Mouse (Mus musculus): Measurements from ENCODE around the gene Hist1h3g. TPM values are rescaled to one million over a fixed set of nuclear protein-coding genes. Genes with fewer than 3 reads are reported as not detected.
A peak's percentile ranks its signal among the peaks of the same experiment; 100 is the strongest.
"Not testable (repeated sequence)": the region's sequence is repeated elsewhere in the genome, so short reads cannot be mapped to it uniquely, and the experiment has no call there.

The Hist1h3g gene
- polyA plus RNA-seq (2014; fragmentation: Nextera tagmentation; extraction: Ambion mirVana) = 8.2 and 12.5 TPM in 2 replicates

GRCm38 (mm10) chr13:23535137-23536075, at the start of gene Hist1h3g:
Hist1h3g (plus strand) TSS chr13:23535422.
- Histone ChIP-seq H3K4me2 (replicated peaks; ENCODE audit: low read depth, low read length) (peak within 1 kb of the TSS; percentile 69), H3K27ac (ENCODE audit: low read depth, low read length) (peak within 1 kb of the TSS; percentile 99), H3K4me1 (ENCODE audit: control insufficient read depth, insufficient read depth, low read length) (peaks cover 16% of the 10 kb centered on the region), H3K9ac (ENCODE audit: low read depth, low read length) (peak within 1 kb of the TSS; percentile 89), H3K4me3 (ENCODE audit: low read length) (peak within 1 kb of the TSS; percentile 62)
- whole genome bisulfite sequencing = under 1% methylated on average over 44 of the region's 62 CpGs
- not testable (repeated sequence) for H3K9me3 ChIP-seq (ENCODE audit: control insufficient read depth, low read length); H3K36me3 ChIP-seq (ENCODE audit: control insufficient read depth, insufficient read depth, low read length); H3K27me3 ChIP-seq (ENCODE audit: control insufficient read depth, insufficient read depth, low read length)
- ATAC-seq (ENCODE audit: low FRiP score, low TSS enrichment) = peak; percentile 93

GRCm38 (mm10) chr13:23488400-23489322, 46.6 kb upstream of the Hist1h3g start, which contains the start of gene Btn2a2:
Btn2a2 (minus strand) TSS chr13:23488857.
- Histone ChIP-seq H3K27me3 (ENCODE audit: control insufficient read depth, insufficient read depth, low read length) (no peaks in the 10 kb centered on the region), H3K4me1 (ENCODE audit: control insufficient read depth, insufficient read depth, low read length) (no peaks in the 10 kb centered on the region), H3K27ac (ENCODE audit: low read depth, low read length) (no peak within 1 kb of the TSS), H3K9me3 (ENCODE audit: control insufficient read depth, low read length) (no peaks in the 10 kb centered on the region), H3K4me3 (ENCODE audit: low read length) (peak within 1 kb of the TSS; percentile 37), H3K4me2 (replicated peaks; ENCODE audit: low read depth, low read length) (peak within 1 kb of the TSS; percentile 44), H3K36me3 (ENCODE audit: control insufficient read depth, insufficient read depth, low read length) (no peaks in the 10 kb centered on the region), H3K9ac (ENCODE audit: low read depth, low read length) (no peak within 1 kb of the TSS)
- WGBS = 3% methylated on average over 13 of the region's 14 CpGs
- ATAC-seq (ENCODE audit: low FRiP score, low TSS enrichment) = peak; percentile 96

- no peaks in the 10 kb centered on the region for H3K27me3 ChIP-seq (ENCODE audit: control insufficient read depth, insufficient read depth, low read length)
- H3K36me3 ChIP-seq (ENCODE audit: control insufficient read depth, insufficient read depth, low read length) = no peaks in the 10 kb centered on the region
- WGBS = 74% methylated on average over 1 of the region's 1 CpGs
- H3K9ac ChIP-seq (ENCODE audit: low read depth, low read length) = no peak overlapping the region
- no peaks in the 10 kb centered on the region for H3K9me3 ChIP-seq (ENCODE audit: control insufficient read depth, low read length)
- H3K27ac ChIP-seq (ENCODE audit: low read depth, low read length) = no peak overlapping the region
- H3K4me1 ChIP-seq (ENCODE audit: control insufficient read depth, insufficient read depth, low read length) = no peaks in the 10 kb centered on the region
- H3K4me2 ChIP-seq (replicated peaks; ENCODE audit: low read depth, low read length) = no peak overlapping the region
- no peak for ATAC-seq (ENCODE audit: low FRiP score, low TSS enrichment)
- no peak overlapping the region for H3K4me3 ChIP-seq (ENCODE audit: low read length)
These were observed 44.4 kb upstream of the Hist1h3g start for GRCm38 (mm10) chr13:23490863-23491262.

- WGBS = 24% methylated on average over 1 of the region's 1 CpGs
- ATAC-seq (ENCODE audit: low FRiP score, low TSS enrichment) = no peak
These were observed 44.0 kb upstream of the Hist1h3g start for GRCm38 (mm10) chr13:23491263-23491662.

GRCm38 (mm10) chr13:23491990-23492389, 43.2 kb upstream of the Hist1h3g start:
- no peak for ATAC-seq (ENCODE audit: low FRiP score, low TSS enrichment)

More at GRCm38 (mm10) chr13:23491263-23491662, 44.0 kb upstream of the Hist1h3g start:
- no peak overlapping the region for H3K4me3 ChIP-seq (ENCODE audit: low read length)
- no peak overlapping the region for H3K27ac ChIP-seq (ENCODE audit: low read depth, low read length)
- no peaks in the 10 kb centered on the region for H3K27me3 ChIP-seq (ENCODE audit: control insufficient read depth, insufficient read depth, low read length)
- H3K9ac ChIP-seq (ENCODE audit: low read depth, low read length) = no peak overlapping the region
- no peaks in the 10 kb centered on the region for H3K9me3 ChIP-seq (ENCODE audit: control insufficient read depth, low read length)
- H3K4me1 ChIP-seq (ENCODE audit: control insufficient read depth, insufficient read depth, low read length) = no peaks in the 10 kb centered on the region
- no peak overlapping the region for H3K4me2 ChIP-seq (replicated peaks; ENCODE audit: low read depth, low read length)
- no peaks in the 10 kb centered on the region for H3K36me3 ChIP-seq (ENCODE audit: control insufficient read depth, insufficient read depth, low read length)

GRCm38 (mm10) chr13:23495526-23495925, 39.7 kb upstream of the Hist1h3g start:
- no peaks in the 10 kb centered on the region for H3K27me3 ChIP-seq (ENCODE audit: control insufficient read depth, insufficient read depth, low read length)
- no peak overlapping the region for H3K4me2 ChIP-seq (replicated peaks; ENCODE audit: low read depth, low read length)
- peaks cover 10% of the 10 kb centered on the region; the same call in 1 of the 2 replicates for H3K4me1 ChIP-seq (ENCODE audit: control insufficient read depth, insufficient read depth, low read length)
- no peak overlapping the region for H3K9ac ChIP-seq (ENCODE audit: low read depth, low read length)
- WGBS = 84% methylated on average over 6 of the region's 6 CpGs
- H3K4me3 ChIP-seq (ENCODE audit: low read length) = no peak overlapping the region
- no peaks in the 10 kb centered on the region for H3K9me3 ChIP-seq (ENCODE audit: control insufficient read depth, low read length)
- H3K36me3 ChIP-seq (ENCODE audit: control insufficient read depth, insufficient read depth, low read length) = no peaks in the 10 kb centered on the region
- H3K27ac ChIP-seq (ENCODE audit: low read depth, low read length) = no peak overlapping the region
- no peak for ATAC-seq (ENCODE audit: low FRiP score, low TSS enrichment)

More at GRCm38 (mm10) chr13:23491990-23492389, 43.2 kb upstream of the Hist1h3g start:
- H3K36me3 ChIP-seq (ENCODE audit: control insufficient read depth, insufficient read depth, low read length) = no peaks in the 10 kb centered on the region
- 8% methylated on average over 14 of the region's 14 CpGs for WGBS
- H3K9me3 ChIP-seq (ENCODE audit: control insufficient read depth, low read length) = no peaks in the 10 kb centered on the region
- peak overlapping the region; percentile 17; the same call in 1 of the 2 replicates for H3K4me3 ChIP-seq (ENCODE audit: low read length)
- no peak overlapping the region for H3K27ac ChIP-seq (ENCODE audit: low read depth, low read length)
- peak overlapping the region; percentile 46 for H3K4me2 ChIP-seq (replicated peaks; ENCODE audit: low read depth, low read length)
- H3K9ac ChIP-seq (ENCODE audit: low read depth, low read length) = no peak overlapping the region
- H3K27me3 ChIP-seq (ENCODE audit: control insufficient read depth, insufficient read depth, low read length) = no peaks in the 10 kb centered on the region
- 0 out of 2 replicates have a peak, but pooled peaks cover 2% of the 10 kb centered on the region for H3K4me1 ChIP-seq (ENCODE audit: control insufficient read depth, insufficient read depth, low read length)

GRCm38 (mm10) chr13:23497656-23498321, 37.4 kb upstream of the Hist1h3g start:
- no peaks in the 10 kb centered on the region for H3K27me3 ChIP-seq (ENCODE audit: control insufficient read depth, insufficient read depth, low read length)
- ATAC-seq (ENCODE audit: low FRiP score, low TSS enrichment) = peak; percentile 25; the same call in 1 of the 2 replicates
- H3K27ac ChIP-seq (ENCODE audit: low read depth, low read length) = no peak overlapping the region
- H3K4me2 ChIP-seq (replicated peaks; ENCODE audit: low read depth, low read length) = peak overlapping the region; percentile 50
- peaks cover 16% of the 10 kb centered on the region; the same call in 1 of the 2 replicates for H3K4me1 ChIP-seq (ENCODE audit: control insufficient read depth, insufficient read depth, low read length)
- no peaks in the 10 kb centered on the region for H3K36me3 ChIP-seq (ENCODE audit: control insufficient read depth, insufficient read depth, low read length)
- H3K9me3 ChIP-seq (ENCODE audit: control insufficient read depth, low read length) = no peaks in the 10 kb centered on the region
- 0 out of 2 replicates have a peak overlapping the region, but pooled peaks have one; percentile 38 for H3K9ac ChIP-seq (ENCODE audit: low read depth, low read length)
- peak overlapping the region; percentile 38 for H3K4me3 ChIP-seq (ENCODE audit: low read length)
- 2% methylated on average over 19 of the region's 19 CpGs for WGBS

- no peak for ATAC-seq (ENCODE audit: low FRiP score, low TSS enrichment)
- Histone ChIP-seq H3K4me2 (replicated peaks; ENCODE audit: low read depth, low read length) (peak overlapping the region; percentile 50), H3K9me3 (ENCODE audit: control insufficient read depth, low read length) (no peaks in the 10 kb centered on the region), H3K4me3 (ENCODE audit: low read length) (peak overlapping the region; percentile 38), H3K4me1 (ENCODE audit: control insufficient read depth, insufficient read depth, low read length) (peaks cover 16% of the 10 kb centered on the region; the same call in 1 of the 2 replicates), H3K27me3 (ENCODE audit: control insufficient read depth, insufficient read depth, low read length) (no peaks in the 10 kb centered on the region), H3K36me3 (ENCODE audit: control insufficient read depth, insufficient read depth, low read length) (no peaks in the 10 kb centered on the region), H3K27ac (ENCODE audit: low read depth, low read length) (no peak overlapping the region), H3K9ac (ENCODE audit: low read depth, low read length) (peak overlapping the region; percentile 38; the same call in 1 of the 2 replicates)
- 3% methylated on average over 10 of the region's 10 CpGs for WGBS
These were observed 36.6 kb upstream of the Hist1h3g start for GRCm38 (mm10) chr13:23498653-23499052.
